Mouse (Mus musculus): ENCODE measurements around the gene Sp1.

Gene Sp1

DNA sequence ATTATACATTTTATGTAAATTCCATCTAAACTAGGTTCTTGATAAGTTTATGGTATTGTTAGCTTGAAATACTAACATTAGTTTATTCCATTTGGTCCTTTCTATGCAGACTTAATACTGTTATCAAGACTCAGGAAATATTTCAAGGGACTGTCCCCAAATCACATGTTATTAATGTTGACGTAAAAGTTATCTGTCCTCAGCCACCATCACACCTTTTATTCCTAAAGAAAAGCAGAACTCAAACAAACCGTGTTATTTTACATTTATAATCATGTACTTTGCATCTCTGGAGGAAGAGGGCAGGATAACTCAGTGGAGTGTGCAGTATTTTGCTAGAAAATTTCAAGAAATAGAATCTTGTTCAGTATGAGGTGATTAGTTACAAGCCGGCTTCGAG is 27.2 kb downstream of the Sp1 start:
- intact Hi-C loops (cut with DNase I), result no loop called here

DNA sequence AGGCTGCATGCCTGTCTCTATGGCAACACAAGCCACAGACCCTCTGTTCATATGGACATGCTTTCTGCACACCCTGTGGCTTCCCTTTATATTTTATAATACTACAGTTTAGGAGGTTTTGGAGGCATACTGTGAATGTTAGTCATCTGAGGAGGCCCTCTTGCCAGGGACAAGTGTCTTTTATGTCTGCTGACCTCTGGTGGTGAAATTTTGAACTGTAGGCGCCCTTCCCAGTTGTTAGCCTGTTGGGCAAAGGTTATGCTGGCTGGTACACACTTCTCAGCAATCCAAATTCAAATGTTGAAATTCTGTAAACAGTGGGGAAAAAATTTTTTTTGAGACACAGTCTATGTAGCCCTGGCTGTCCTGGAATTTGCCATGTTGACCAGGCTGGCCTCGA is 36.5 kb downstream of the Sp1 start:
- intact Hi-C loops (cut with DNase I), result loop anchor here (1.0 kb wide), 1 partner anchor 60 kb away; no protein-coding TSS in a partner anchor

DNA sequence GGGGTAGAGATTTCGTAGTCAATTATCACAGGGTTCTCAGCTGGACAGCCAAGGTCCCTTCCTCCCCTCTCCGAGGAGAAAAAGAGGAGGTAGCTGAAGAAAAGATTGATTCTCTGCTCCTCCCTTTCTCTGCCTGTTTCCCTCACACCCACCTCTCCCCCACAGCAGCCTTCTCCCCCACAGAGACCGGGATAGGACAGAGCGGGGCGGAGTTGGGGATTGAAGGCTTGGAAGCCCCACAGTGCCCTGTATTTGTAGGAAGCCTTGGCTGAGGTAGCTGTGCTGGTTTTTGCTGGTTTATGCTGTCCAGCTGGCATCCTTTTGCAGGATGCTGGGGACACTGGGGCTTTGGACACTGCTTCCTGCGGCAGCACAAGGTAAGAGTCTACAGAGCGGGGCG is 39.2 kb downstream of the Sp1 start, which contains the start of gene Amhr2:
Amhr2 (plus strand) TSS at position 222 of the 400 bp plus-strand sequence.
- intact Hi-C loops (cut with DNase I), result no loop called here

DNA sequence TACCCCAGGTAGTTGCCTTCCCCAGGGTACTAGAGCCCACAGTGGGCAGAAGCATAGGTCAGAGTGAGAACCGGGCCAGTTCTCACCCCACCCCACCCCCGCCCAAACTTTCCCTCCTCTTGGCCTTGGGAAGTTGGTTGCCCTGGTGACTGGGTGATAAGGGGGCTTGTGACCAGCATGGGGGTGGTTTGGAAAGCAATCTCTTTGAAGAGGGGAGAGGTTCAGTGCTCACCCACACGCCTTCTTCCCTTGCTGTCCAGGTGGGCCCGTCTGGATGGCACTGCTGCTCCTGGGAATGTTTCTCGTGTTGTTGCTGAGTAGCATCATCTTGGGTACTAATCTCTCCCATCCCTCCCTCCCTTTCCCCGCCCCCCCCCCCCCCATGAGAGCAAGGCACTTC is 40.5 kb downstream of the Sp1 start:
- intact Hi-C loops (cut with DNase I), result no loop called here

GRCm38 (mm10) chr15:102449366-102449765 is 43.4 kb downstream of the Sp1 start:
- intact Hi-C loops (cut with DNase I), result no loop called here

- intact Hi-C loops (cut with DNase I), result no loop called here
These were observed 45.0 kb downstream of the Sp1 start for GRCm38 (mm10) chr15:102450928-102451327.

GRCm38 (mm10) chr15:102451666-102452430 is 45.9 kb downstream of the Sp1 start:
- intact Hi-C loops (cut with DNase I), result no loop called here

DNA sequence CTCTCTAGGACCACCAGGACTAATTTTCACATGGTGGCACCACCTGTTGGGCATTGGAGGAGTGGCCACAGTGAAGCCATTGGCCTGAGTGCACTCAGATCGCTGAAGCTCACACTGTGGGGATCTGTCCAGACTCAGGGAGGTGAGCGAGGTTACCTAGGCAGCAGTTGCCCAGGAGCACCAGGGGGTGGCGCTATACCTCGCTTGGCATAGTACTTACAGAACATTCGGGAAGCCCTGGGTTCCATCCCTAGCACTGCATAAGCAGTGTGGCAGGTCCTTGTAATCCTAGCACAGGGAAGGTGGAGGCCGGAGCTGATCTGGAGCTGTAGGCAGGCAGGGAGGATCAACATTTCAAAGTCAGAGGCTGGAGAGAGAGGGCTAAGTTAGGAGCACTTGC is 50.0 kb downstream of the Sp1 start:
- intact Hi-C loops (cut with DNase I), result no loop called here

DNA sequence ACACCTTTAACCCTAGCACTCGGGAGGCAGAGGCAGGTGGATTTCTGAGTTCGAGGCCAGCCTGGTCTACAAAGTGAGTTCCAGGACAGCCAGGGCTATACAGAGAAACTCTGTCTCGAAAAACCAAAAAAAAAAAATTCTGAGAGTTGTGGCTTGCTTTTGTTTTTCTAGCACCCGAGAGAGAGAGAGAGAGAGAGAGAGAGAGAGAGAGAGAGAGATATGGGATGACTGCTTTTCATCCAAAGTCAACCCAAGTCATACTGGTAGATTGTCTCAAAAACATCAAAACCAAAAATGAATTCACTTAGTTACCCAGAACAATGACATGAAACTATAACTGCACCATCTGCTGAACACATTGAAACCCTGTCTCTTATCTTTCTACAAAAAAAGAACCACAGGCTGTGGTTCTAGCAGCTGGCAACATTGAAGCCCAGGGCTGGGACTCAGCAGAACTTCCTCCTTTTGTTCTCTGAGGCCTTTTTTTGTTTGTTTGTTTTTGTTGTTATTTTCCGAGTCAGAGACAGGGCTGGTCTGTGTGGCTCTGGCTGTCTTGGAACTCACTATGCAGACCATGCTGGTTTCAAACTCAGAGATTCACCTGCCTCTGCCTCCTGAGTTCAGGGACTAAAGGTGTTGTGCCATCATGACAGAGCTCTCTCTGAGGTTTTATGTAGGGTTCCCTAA is 52.2 kb downstream of the Sp1 start:
- intact Hi-C loops (cut with DNase I), result no loop called here

DNA sequence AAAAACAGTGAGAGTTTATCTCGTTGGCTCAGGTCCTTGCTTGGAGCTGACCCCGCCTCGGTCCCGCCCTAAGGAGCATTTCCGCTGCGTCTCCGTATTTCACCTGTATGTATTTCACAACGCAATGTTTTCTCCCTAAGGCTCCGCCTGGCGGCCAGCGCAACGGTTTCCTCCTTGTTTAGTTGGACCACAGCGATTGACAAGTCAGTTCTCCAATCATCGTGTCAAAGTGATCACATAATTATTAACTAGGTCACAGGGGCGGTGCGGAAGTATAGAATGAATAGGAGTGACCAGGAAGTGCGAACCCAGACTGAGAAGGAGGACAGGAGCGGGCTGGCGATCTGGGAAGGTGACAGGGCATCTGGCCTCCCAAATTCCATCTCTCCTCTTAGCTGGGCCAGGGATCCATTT is 53.0 kb downstream of the Sp1 start, which contains the start of gene Prr13:
Prr13 (plus strand) TSS at position 125 of the 414 bp plus-strand sequence.
- intact Hi-C loops (cut with DNase I), result no loop called here

DNA sequence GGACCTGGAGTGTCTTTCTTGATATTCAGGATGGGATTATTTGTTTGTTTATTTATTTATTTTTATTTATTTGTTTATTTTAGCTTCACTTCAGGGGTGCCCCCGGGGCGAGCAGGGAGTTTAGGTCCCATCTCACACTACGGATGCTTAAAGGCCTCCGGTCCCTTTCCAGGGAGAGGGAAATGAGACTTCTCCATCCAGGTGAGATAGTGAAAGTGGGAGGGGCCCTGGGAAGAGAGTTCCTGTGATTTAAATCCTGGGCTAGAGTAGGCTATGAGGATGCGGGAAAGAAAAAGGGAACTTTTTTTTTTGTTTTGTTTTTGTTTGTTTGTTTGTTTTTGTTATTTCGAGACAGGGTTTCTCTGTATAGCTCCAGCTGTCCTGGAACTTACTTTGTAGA is 53.4 kb downstream of the Sp1 start:
- intact Hi-C loops (cut with DNase I), result no loop called here

DNA sequence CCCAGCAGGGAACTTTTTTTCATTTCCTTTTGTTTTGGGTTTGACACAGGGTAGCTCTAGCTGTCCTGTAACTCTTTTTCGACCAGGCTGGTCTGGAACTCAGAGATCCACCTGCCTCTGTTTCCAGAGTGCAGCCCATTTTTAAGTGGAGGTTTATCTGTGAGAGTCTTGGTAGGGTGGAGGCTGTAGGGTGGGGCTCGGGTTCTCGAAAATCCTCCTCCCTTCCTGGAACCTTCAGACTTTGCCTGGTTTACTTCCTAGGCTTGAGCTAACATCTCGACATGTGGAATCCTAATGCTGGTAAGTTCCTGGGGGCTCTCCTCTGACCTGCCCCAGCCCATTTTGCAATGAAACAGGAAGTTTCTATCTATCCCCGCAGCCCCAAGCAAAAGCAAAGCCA is 53.9 kb downstream of the Sp1 start:
- intact Hi-C loops (cut with DNase I), result loop anchor here (5.0 kb wide), 1 partner anchor 67 kb away; no protein-coding TSS in a partner anchor

DNA sequence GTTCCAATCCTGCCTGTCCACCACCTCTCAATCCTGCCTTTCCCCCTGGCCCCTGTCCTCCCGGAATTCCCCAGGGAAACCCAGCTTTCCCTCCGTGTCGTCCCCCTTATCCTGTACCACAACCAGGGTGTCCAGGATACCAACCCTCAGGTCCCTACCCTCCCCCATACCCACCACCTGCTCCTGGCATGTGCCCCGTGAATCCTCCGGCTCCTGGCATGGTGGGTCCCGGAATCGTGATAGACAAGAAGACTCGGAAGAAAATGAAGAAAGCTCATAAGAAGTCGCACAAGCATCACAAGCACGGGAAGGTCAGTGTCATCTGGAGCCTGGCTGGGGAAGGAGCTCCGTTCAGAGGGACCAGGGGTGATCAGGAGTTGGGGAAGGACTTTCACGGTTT is 54.5 kb downstream of the Sp1 start:
- intact Hi-C loops (cut with DNase I), result loop anchor here (5.0 kb wide), 1 partner anchor 67 kb away; no protein-coding TSS in a partner anchor

DNA sequence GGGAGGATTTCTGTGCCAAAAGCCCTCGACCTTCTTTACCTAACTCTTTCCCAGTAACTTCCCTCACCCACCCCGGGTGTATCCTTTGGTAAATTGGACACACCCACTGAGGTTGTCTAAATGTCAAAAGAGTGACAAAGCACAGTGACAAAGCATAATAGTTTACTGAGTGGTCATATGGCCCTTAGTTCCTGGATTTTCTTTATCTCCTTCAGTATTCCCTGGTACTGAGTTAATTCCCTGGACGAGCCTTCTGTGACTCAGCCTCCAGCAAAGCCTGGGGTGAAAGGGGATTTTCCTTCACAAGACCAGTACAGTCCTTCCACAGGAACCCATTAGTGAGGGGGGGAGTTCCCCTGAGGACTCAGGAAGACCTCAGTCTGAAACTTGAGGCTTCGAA is 55.0 kb downstream of the Sp1 start:
- intact Hi-C loops (cut with DNase I), result loop anchor here (5.0 kb wide), 1 partner anchor 66 kb away; no protein-coding TSS in a partner anchor

DNA sequence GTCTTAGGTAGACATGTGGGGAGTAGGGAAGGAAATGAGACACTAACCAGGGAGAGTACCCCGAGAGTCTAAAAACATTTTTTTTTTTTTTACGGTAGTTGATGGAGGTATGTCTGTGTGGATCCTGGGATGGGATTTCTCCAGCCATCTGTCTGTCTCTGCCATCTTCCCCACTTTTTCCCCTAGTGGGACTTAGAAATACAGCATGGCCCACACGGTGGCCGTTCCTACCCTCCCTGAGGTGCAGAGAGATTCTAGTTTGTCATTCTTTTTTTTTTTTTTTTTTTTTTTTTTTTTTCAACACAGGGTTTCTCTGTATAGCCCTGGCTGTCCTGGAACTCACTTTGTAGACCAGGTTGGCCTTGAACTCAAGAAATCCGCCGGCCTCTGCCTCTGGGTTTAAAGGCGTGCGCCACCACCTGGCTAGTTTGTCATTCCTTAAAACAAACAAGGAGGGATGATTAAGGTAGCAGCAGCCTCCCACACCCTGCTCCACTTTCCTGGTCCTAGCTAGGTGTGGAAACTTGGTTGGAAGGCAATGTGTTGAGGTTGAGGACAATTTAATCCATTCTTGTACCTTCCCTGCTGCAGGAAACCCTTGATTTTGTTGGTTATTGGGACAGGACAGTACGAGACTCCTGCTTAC is 55.6 kb downstream of the Sp1 start:
- intact Hi-C loops (cut with DNase I), result loop anchor here (5.0 kb wide), 1 partner anchor 66 kb away; no protein-coding TSS in a partner anchor

DNA sequence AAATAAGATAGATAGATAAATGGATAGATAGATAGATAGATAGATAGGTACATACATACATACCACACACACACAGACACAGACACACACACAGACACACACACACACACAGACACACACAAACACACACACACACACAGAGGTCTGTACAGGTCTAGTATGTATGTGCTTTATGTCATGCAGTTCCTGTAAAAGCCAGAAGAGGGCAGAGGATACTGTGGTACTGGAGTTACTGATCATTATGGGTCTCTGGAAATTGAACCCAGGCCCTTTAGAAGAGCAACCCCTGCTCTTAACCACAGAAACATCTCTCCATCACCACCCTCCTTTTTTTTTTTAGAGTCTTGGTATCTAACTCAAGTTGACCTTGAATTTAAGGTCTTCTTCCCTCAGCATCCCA is 57.7 kb downstream of the Sp1 start:
- intact Hi-C loops (cut with DNase I), result loop anchor here (5.0 kb wide), 1 partner anchor 64 kb away; no protein-coding TSS in a partner anchor

- intact Hi-C loops (cut with DNase I), result no loop called here
These were observed 62.9 kb downstream of the Sp1 start for GRCm38 (mm10) chr15:102468675-102469370.

GRCm38 (mm10) chr15:102470183-102470604 is 64.3 kb downstream of the Sp1 start, which contains the start of gene Pcbp2:
Gene Pcbp2 (plus strand): TSS chr15:102470539.
- intact Hi-C loops (cut with DNase I), result loop anchor here (5.0 kb wide), 1 partner anchor 47 kb away; the partner anchor contains the start of genes Map3k12 and Tarbp2

GRCm38 (mm10) chr15:102470605-102471294 is 64.8 kb downstream of the Sp1 start:
- intact Hi-C loops (cut with DNase I), result loop anchor here (5.0 kb wide), 1 partner anchor 47 kb away; the partner anchor contains the start of genes Map3k12 and Tarbp2

DNA sequence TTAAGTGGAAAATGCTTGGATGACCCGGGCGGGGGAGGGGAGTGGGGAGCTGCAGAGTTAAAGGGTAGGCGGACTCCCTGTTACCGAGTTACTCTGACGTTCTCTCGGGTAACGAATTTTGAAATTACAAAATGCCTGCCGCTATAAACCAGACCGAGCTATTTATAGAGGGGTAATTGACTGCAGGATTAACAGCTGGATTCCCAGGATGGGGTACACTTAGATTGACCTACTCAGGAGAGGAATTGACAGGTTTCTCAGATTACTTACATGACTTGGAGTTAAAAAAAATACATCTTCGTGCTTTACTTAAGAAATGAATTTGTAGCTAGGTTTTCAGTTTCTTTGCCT is 65.3 kb downstream of the Sp1 start:
- intact Hi-C loops (cut with DNase I), result loop anchor here (5.0 kb wide), 1 partner anchor 46 kb away; the partner anchor contains the start of genes Map3k12 and Tarbp2
